Mouse (Mus musculus) lung, postnatal 25 days (tissue): Measurements from ENCODE around the gene Olfr412.

Experiments used
- DNase-seq: peaks from one replicate; pipeline ENCODE4 v3.0.0; 2022; ENCODE audit warnings: low spot score

Gene Olfr412

GRCm38 (mm10) chr11:74413449-74413972, 51.6 kb downstream of the Olfr412 start:
- DNase-seq = no peak

GRCm38 (mm10) chr11:74414112-74414511, 52.2 kb downstream of the Olfr412 start:
- no peak for DNase-seq

- no peak for DNase-seq
These were observed 53.9 kb downstream of the Olfr412 start for GRCm38 (mm10) chr11:74415736-74416135.
